In genomic region chr2:79890726-79891125, GRCm38 (mm10) we compare ENCODE assay signal across 12 mouse cellular contexts.
"Had no signal": no experiment of that assay in that cellular context is flagged by ENCODE, and none has a peak within 500 bp of the region (broad histone marks: within the 10 kb centered on the region; RNA-seq: fewer than 3 reads in every experiment).

No protein-coding gene starts in this region.

- DNase-seq: gastrocnemius, adult 2 months; gastrocnemius, postnatal 10 days; gastrocnemius, postnatal 25 days; heart, adult 18-20 months; heart, postnatal 10 days; heart, postnatal 4 days; kidney, adult 18-20 months; kidney, adult 8-10 months; kidney, postnatal 10 days; kidney, postnatal 25 days; kidney, postnatal 4 days; left cerebral cortex, postnatal 4 days had no signal
